Comparison of ENCODE assay signal across 25 mouse cellular contexts in genomic region chr2:117113262-117113661, GRCm38 (mm10). TPM values are rescaled to one million over a fixed set of nuclear protein-coding genes. Genes with fewer than 3 reads are reported as not detected.
A peak's percentile ranks its signal among the peaks of the same experiment; 100 is the strongest.
DNase-seq lines count a peak whose midpoint lies in the region; ATAC-seq and TF ChIP-seq lines count a peak whose summit lies in the region.
"Had no signal": no experiment of that assay in that cellular context is flagged by ENCODE, and none has a peak within 500 bp of the region (broad histone marks: within the 10 kb centered on the region; RNA-seq: fewer than 3 reads in every experiment).

No protein-coding gene starts in this region.

- TF ChIP-seq CTCF in heart, postnatal 0 days (IDR thresholded peaks at IDR 0.05; ENCODE audit: low read depth): no peak

- no peaks in the 10 kb centered on the region for H3K27me3 ChIP-seq in heart, embryonic 12.5 days (replicated peaks)
- no peaks in the 10 kb centered on the region for H3K27me3 ChIP-seq in heart, embryonic 13.5 days (replicated peaks)
- H3K27me3 ChIP-seq in heart, postnatal 0 days (ENCODE audit: control insufficient read depth, insufficient read depth, low read length): no peaks in the 10 kb centered on the region
- H3K27me3 ChIP-seq in limb, embryonic 14.5 days (ENCODE audit: control insufficient read depth, insufficient read depth, low read length): no peaks in the 10 kb centered on the region
- H3K27me3 ChIP-seq in limb, embryonic 10.5 days (ENCODE audit: low read depth, poor library complexity, severe bottlenecking): no peaks in the 10 kb centered on the region
- H3K27me3 ChIP-seq: embryonic facial prominence, embryonic 13.5 days; forebrain, embryonic 15.5 days; hindbrain, embryonic 12.5 days; hindbrain, embryonic 15.5 days had no signal

- ATAC-seq in heart, embryonic 12.5 days (ENCODE audit: insufficient number of reproducible peaks, low FRiP score): no peak
- no peak for ATAC-seq in heart, embryonic 13.5 days (ENCODE audit: extremely low read depth, insufficient number of reproducible peaks, low FRiP score, low TSS enrichment)
- no peak for ATAC-seq in heart, postnatal 0 days (ENCODE audit: insufficient read depth, low read depth)
- ATAC-seq in limb, embryonic 14.5 days (ENCODE audit: low FRiP score, low read depth): peak; percentile 62; the same call in 1 of the 2 replicates
- ATAC-seq: activated CD4-positive, CD25-positive, alpha-beta regulatory T cell, adult 4 months; forebrain, embryonic 15.5 days; intestine, postnatal 0 days had no signal

- peaks cover 21% of the 10 kb centered on the region for H3K4me1 ChIP-seq in heart, embryonic 12.5 days (replicated peaks)
- H3K4me1 ChIP-seq in heart, embryonic 13.5 days: peaks cover 25% of the 10 kb centered on the region
- H3K4me1 ChIP-seq in heart, postnatal 0 days (ENCODE audit: control insufficient read depth, insufficient read depth): peaks cover 6% of the 10 kb centered on the region; the same call in 1 of the 2 replicates
- 0 out of 2 replicates have a peak, but pooled peaks cover 5% of the 10 kb centered on the region for H3K4me1 ChIP-seq in limb, embryonic 14.5 days (ENCODE audit: control insufficient read depth, insufficient read depth, low read length)
- H3K4me1 ChIP-seq in limb, embryonic 10.5 days: peaks cover 5% of the 10 kb centered on the region
- H3K4me1 ChIP-seq: embryonic facial prominence, embryonic 13.5 days; forebrain, embryonic 12.5 days; forebrain, embryonic 15.5 days; hindbrain, embryonic 12.5 days; hindbrain, embryonic 15.5 days had no signal

- H3K4me3 ChIP-seq in heart, embryonic 12.5 days: no peak overlapping the region
- H3K4me3 ChIP-seq in heart, embryonic 13.5 days: no peak overlapping the region
- no peak overlapping the region for H3K4me3 ChIP-seq in heart, postnatal 0 days (ENCODE audit: low read depth, low read length)
- H3K4me3 ChIP-seq in limb, embryonic 14.5 days (replicated peaks; ENCODE audit: low read length): no peak overlapping the region
- no peak overlapping the region for H3K4me3 ChIP-seq in limb, embryonic 10.5 days
- H3K4me3 ChIP-seq: embryonic facial prominence, embryonic 10.5 days; embryonic facial prominence, embryonic 13.5 days; erythroblast, embryonic 14.5 days; forebrain, embryonic 12.5 days; forebrain, embryonic 15.5 days; hindbrain, embryonic 12.5 days; hindbrain, embryonic 15.5 days had no signal

- no peaks in the 10 kb centered on the region for H3K36me3 ChIP-seq in heart, embryonic 12.5 days
- H3K36me3 ChIP-seq in heart, embryonic 13.5 days: no peaks in the 10 kb centered on the region
- no peaks in the 10 kb centered on the region for H3K36me3 ChIP-seq in heart, postnatal 0 days (replicated peaks; ENCODE audit: control insufficient read depth, insufficient read depth, low read length)
- H3K36me3 ChIP-seq in limb, embryonic 14.5 days (ENCODE audit: control insufficient read depth, insufficient read depth, low read length): no peaks in the 10 kb centered on the region
- no peaks in the 10 kb centered on the region for H3K36me3 ChIP-seq in limb, embryonic 10.5 days
- H3K36me3 ChIP-seq: embryonic facial prominence, embryonic 10.5 days; embryonic facial prominence, embryonic 13.5 days; forebrain, embryonic 12.5 days; forebrain, embryonic 15.5 days; hindbrain, embryonic 12.5 days; hindbrain, embryonic 15.5 days had no signal

- peak; percentile 70 for DNase-seq in heart, adult 11 months
- no peak for DNase-seq in heart, adult 8-10 months (ENCODE audit: low spot score)
- no peak for DNase-seq in heart, postnatal 0 days (ENCODE audit: low spot score)
- no peak for DNase-seq in heart, adult 18-20 months
- no peak for DNase-seq in limb, embryonic 14.5 days (ENCODE audit: low spot score)
- DNase-seq in limb, embryonic 10.5 days (ENCODE audit: low spot score): no peak
- DNase-seq: adrenal gland, adult 8-10 months; adrenal gland, postnatal 25 days; cerebellum, adult 11-12 months; cerebellum, adult 8-10 months; cerebellum, postnatal 36 days; embryo, embryonic 11 days; gastrocnemius, postnatal 25 days; heart, postnatal 10 days had no signal

- H3K27ac ChIP-seq in heart, embryonic 12.5 days (ENCODE audit: poor library complexity, severe bottlenecking): no peak overlapping the region
- H3K27ac ChIP-seq in heart, embryonic 13.5 days (replicated peaks): 0 out of 2 replicates have a peak overlapping the region, but pooled peaks have one; percentile 62
- H3K27ac ChIP-seq in heart, postnatal 0 days (ENCODE audit: low read depth): peak overlapping the region; percentile 59
- H3K27ac ChIP-seq in limb, embryonic 14.5 days (replicated peaks; ENCODE audit: low read depth, low read length): no peak overlapping the region
- H3K27ac ChIP-seq in limb, embryonic 10.5 days: no peak overlapping the region
- H3K27ac ChIP-seq: embryonic facial prominence, embryonic 10.5 days; embryonic facial prominence, embryonic 13.5 days; forebrain, embryonic 12.5 days; forebrain, embryonic 15.5 days; hindbrain, embryonic 12.5 days; hindbrain, embryonic 15.5 days had no signal

- TF ChIP-seq POLR2A in limb, embryonic 14.5 days (IDR thresholded peaks at IDR 0.05; ENCODE audit: borderline replicate concordance, extremely low read depth, insufficient read depth, insufficient read length): no peak

- TF ChIP-seq EP300 in heart, postnatal 0 days (IDR thresholded peaks at IDR 0.05; ENCODE audit: low read depth): no peak

- 78% methylated on average over 2 of the region's 2 CpGs for WGBS in heart, embryonic 12.5 days
- WGBS in heart, embryonic 13.5 days: 78% methylated on average over 2 of the region's 2 CpGs
- WGBS in heart, postnatal 0 days: 78% methylated on average over 2 of the region's 2 CpGs
- WGBS in limb, embryonic 14.5 days: 43% methylated on average over 2 of the region's 2 CpGs
- 80% methylated on average over 2 of the region's 2 CpGs for WGBS in limb, embryonic 10.5 days

- no peaks in the 10 kb centered on the region for H3K9me3 ChIP-seq in heart, embryonic 12.5 days (replicated peaks)
- no peaks in the 10 kb centered on the region for H3K9me3 ChIP-seq in heart, embryonic 13.5 days
- no peaks in the 10 kb centered on the region for H3K9me3 ChIP-seq in heart, postnatal 0 days (replicated peaks; ENCODE audit: control insufficient read depth, low read length)
- H3K9me3 ChIP-seq in limb, embryonic 14.5 days (ENCODE audit: control insufficient read depth, low read length): no peaks in the 10 kb centered on the region
- no peaks in the 10 kb centered on the region for H3K9me3 ChIP-seq in limb, embryonic 10.5 days (replicated peaks)
- H3K9me3 ChIP-seq: embryonic facial prominence, embryonic 10.5 days; embryonic facial prominence, embryonic 13.5 days; forebrain, embryonic 12.5 days; forebrain, embryonic 15.5 days; hindbrain, embryonic 12.5 days; hindbrain, embryonic 15.5 days had no signal

- no peak overlapping the region for H3K9ac ChIP-seq in heart, embryonic 12.5 days
- no peak overlapping the region for H3K9ac ChIP-seq in heart, embryonic 13.5 days
- H3K9ac ChIP-seq in heart, postnatal 0 days (replicated peaks; ENCODE audit: low read depth, low read length): no peak overlapping the region
- H3K9ac ChIP-seq in limb, embryonic 14.5 days (ENCODE audit: low read depth, low read length, severe bottlenecking): no peak overlapping the region
- H3K9ac ChIP-seq: embryonic facial prominence, embryonic 13.5 days; forebrain, embryonic 12.5 days; forebrain, embryonic 15.5 days; hindbrain, embryonic 12.5 days; hindbrain, embryonic 15.5 days had no signal

- H3K4me2 ChIP-seq in heart, embryonic 12.5 days: no peak overlapping the region
- no peak overlapping the region for H3K4me2 ChIP-seq in heart, embryonic 13.5 days
- no peak overlapping the region for H3K4me2 ChIP-seq in heart, postnatal 0 days (ENCODE audit: low read depth, low read length)
- H3K4me2 ChIP-seq in limb, embryonic 14.5 days (replicated peaks; ENCODE audit: low read depth, low read length, severe bottlenecking): no peak overlapping the region
- H3K4me2 ChIP-seq: embryonic facial prominence, embryonic 13.5 days; forebrain, embryonic 12.5 days; forebrain, embryonic 15.5 days; hindbrain, embryonic 12.5 days; hindbrain, embryonic 15.5 days had no signal

RNA-seq across cellular contexts. Expression of gene Spred1, which starts 7.9 kb away (rescaled TPM):
- polyA plus RNA-seq in heart, embryonic 12.5 days (2016; fragmentation: Nextera tagmentation; extraction: Ambion mirVana): 13.8 and 14.7 TPM in 2 replicates
- polyA plus RNA-seq in heart, embryonic 13.5 days (2015; fragmentation: Nextera tagmentation; extraction: Ambion mirVana): 3.8 and 5.7 TPM in 2 replicates
- 10 to 100 TPM in 3 of 4 experiments, 1 to 10 TPM in 1; 9.7 to 13.8 (median 13.0) TPM for total RNA-seq in heart, adult 8-10 months (2022)
- 13.6 and 19.4 TPM in 2 replicates for total RNA-seq in heart, postnatal 0 days (2014; rRNA removed; ENCODE audit: low replicate concordance)
- polyA plus RNA-seq in heart, postnatal 0 days (2015; fragmentation: Nextera tagmentation; extraction: Ambion mirVana): 5.1 and 5.2 TPM in 2 replicates
- total RNA-seq in heart, adult 18-20 months (2021): 10 to 100 TPM; 13.6 to 14.4 TPM
- polyA plus RNA-seq in limb, embryonic 14.5 days (2012; rRNA removed): 22.4 and 23.6 TPM in 2 replicates
- polyA plus RNA-seq in limb, embryonic 14.5 days (2014; fragmentation: Nextera tagmentation; extraction: Ambion mirVana): 30.8 and 32.7 TPM in 2 replicates
- 14.9 and 17.1 TPM in 2 replicates for polyA plus RNA-seq in limb, embryonic 10.5 days (2016; fragmentation: Nextera tagmentation; extraction: Ambion mirVana)

Comparison
In these comparisons a context has a peak if more than half of its experiments do, and no peak if none do; other contexts are left out.
1. H3K27ac ChIP-seq: peak in heart, embryonic 13.5 days (single experiment) and heart, postnatal 0 days (single experiment); none in heart, embryonic 12.5 days (single experiment), limb, embryonic 14.5 days (single experiment) and limb, embryonic 10.5 days (single experiment).